Mouse (Mus musculus): ENCODE measurements around the gene Cnot8. TPM values are rescaled to one million over a fixed set of nuclear protein-coding genes. Genes with fewer than 3 reads are reported as not detected.
"Not testable (repeated sequence)": the region's sequence is repeated elsewhere in the genome, so short reads cannot be mapped to it uniquely, and the experiment has no call there.

The Cnot8 gene
- total RNA-seq (2014; rRNA removed) (80.0 and 95.9 TPM in 2 replicates), polyA plus RNA-seq (2015; fragmentation: Nextera tagmentation; extraction: Ambion mirVana) (88.7 and 89.2 TPM in 2 replicates)

GRCm38 (mm10) chr11:58103697-58104306 lies at the start of gene Cnot8:
TSS of gene Cnot8 (plus strand) at chr11:58104153.
- Histone ChIP-seq H3K4me1 (ENCODE audit: insufficient read depth, low read length) (peaks cover 9% of the 10 kb centered on the region; the same call in 1 of the 2 replicates), H3K9ac (replicated peaks; ENCODE audit: low read length, poor library complexity, severe bottlenecking) (peak within 1 kb of the TSS; percentile 91), H3K27ac (ENCODE audit: low read depth, low read length) (peak within 1 kb of the TSS; percentile 85), H3K27me3 (ENCODE audit: insufficient read depth, low read length) (peaks cover 3% of the 10 kb centered on the region; the same call in 1 of the 2 replicates), H3K4me2 (ENCODE audit: low read depth, low read length, poor library complexity, severe bottlenecking) (peak within 1 kb of the TSS; percentile 80), H3K36me3 (ENCODE audit: insufficient read depth, low read length) (no peaks in the 10 kb centered on the region), H3K4me3 (ENCODE audit: low read depth, low read length) (peak within 1 kb of the TSS; percentile 96), H3K9me3 (ENCODE audit: low read length) (no peaks in the 10 kb centered on the region)
- under 1% methylated on average over 55 of the region's 55 CpGs for WGBS
- DNase-seq (ENCODE audit: low spot score) (peak; percentile 99), ATAC-seq (ENCODE audit: low FRiP score) (peak; percentile 97)
- no peak for TF ChIP-seq CTCF (IDR thresholded peaks at IDR 0.05)

GRCm38 (mm10) chr11:58057455-58057854 lies 46.5 kb upstream of the Cnot8 start:
- H3K9me3 ChIP-seq (ENCODE audit: low read length): no peaks in the 10 kb centered on the region
- H3K36me3 ChIP-seq (ENCODE audit: insufficient read depth, low read length): peaks cover 54% of the 10 kb centered on the region
- no peaks in the 10 kb centered on the region for H3K27me3 ChIP-seq (ENCODE audit: insufficient read depth, low read length)
- DNase-seq (ENCODE audit: low spot score): peak; percentile 70
- H3K4me2 ChIP-seq (ENCODE audit: low read depth, low read length, poor library complexity, severe bottlenecking): no peak overlapping the region
- no peak overlapping the region for H3K9ac ChIP-seq (replicated peaks; ENCODE audit: low read length, poor library complexity, severe bottlenecking)
- 35% methylated on average over 6 of the region's 6 CpGs for WGBS
- no peak for ATAC-seq (ENCODE audit: low FRiP score)
- TF ChIP-seq CTCF (IDR thresholded peaks at IDR 0.05): peak; percentile 89
- H3K4me3 ChIP-seq (ENCODE audit: low read depth, low read length): no peak overlapping the region
- H3K4me1 ChIP-seq (ENCODE audit: insufficient read depth, low read length): no peaks in the 10 kb centered on the region
- no peak overlapping the region for H3K27ac ChIP-seq (ENCODE audit: low read depth, low read length)

GRCm38 (mm10) chr11:58059752-58060151 lies 44.2 kb upstream of the Cnot8 start:
- not testable (repeated sequence) for H3K4me1 ChIP-seq (ENCODE audit: insufficient read depth, low read length); H3K4me3 ChIP-seq (ENCODE audit: low read depth, low read length); H3K27me3 ChIP-seq (ENCODE audit: insufficient read depth, low read length); H3K9me3 ChIP-seq (ENCODE audit: low read length); ATAC-seq (ENCODE audit: low FRiP score); H3K9ac ChIP-seq (replicated peaks; ENCODE audit: low read length, poor library complexity, severe bottlenecking); DNase-seq (ENCODE audit: low spot score); H3K27ac ChIP-seq (ENCODE audit: low read depth, low read length); H3K4me2 ChIP-seq (ENCODE audit: low read depth, low read length, poor library complexity, severe bottlenecking)
- 95% methylated on average over 7 of the region's 7 CpGs for WGBS
- H3K36me3 ChIP-seq (ENCODE audit: insufficient read depth, low read length): peaks cover 36% of the 10 kb centered on the region

GRCm38 (mm10) chr11:58061218-58061617 lies 42.7 kb upstream of the Cnot8 start:
- not testable (repeated sequence) for H3K9ac ChIP-seq (replicated peaks; ENCODE audit: low read length, poor library complexity, severe bottlenecking); DNase-seq (ENCODE audit: low spot score); H3K27me3 ChIP-seq (ENCODE audit: insufficient read depth, low read length); ATAC-seq (ENCODE audit: low FRiP score); H3K9me3 ChIP-seq (ENCODE audit: low read length); H3K4me2 ChIP-seq (ENCODE audit: low read depth, low read length, poor library complexity, severe bottlenecking); H3K4me3 ChIP-seq (ENCODE audit: low read depth, low read length); H3K27ac ChIP-seq (ENCODE audit: low read depth, low read length); H3K4me1 ChIP-seq (ENCODE audit: insufficient read depth, low read length)
- WGBS: 97% methylated on average over 3 of the region's 4 CpGs
- peaks cover 33% of the 10 kb centered on the region for H3K36me3 ChIP-seq (ENCODE audit: insufficient read depth, low read length)

GRCm38 (mm10) chr11:58062586-58062985 lies 41.4 kb upstream of the Cnot8 start:
- no peaks in the 10 kb centered on the region for H3K27me3 ChIP-seq (ENCODE audit: insufficient read depth, low read length)
- no peaks in the 10 kb centered on the region for H3K4me1 ChIP-seq (ENCODE audit: insufficient read depth, low read length)
- no peak overlapping the region for H3K4me3 ChIP-seq (ENCODE audit: low read depth, low read length)
- no peak for DNase-seq (ENCODE audit: low spot score)
- H3K4me2 ChIP-seq (ENCODE audit: low read depth, low read length, poor library complexity, severe bottlenecking): no peak overlapping the region
- no peak for ATAC-seq (ENCODE audit: low FRiP score)
- H3K9me3 ChIP-seq (ENCODE audit: low read length): no peaks in the 10 kb centered on the region
- no peak overlapping the region for H3K27ac ChIP-seq (ENCODE audit: low read depth, low read length)
- WGBS: 90% methylated on average over 4 of the region's 4 CpGs
- no peak overlapping the region for H3K9ac ChIP-seq (replicated peaks; ENCODE audit: low read length, poor library complexity, severe bottlenecking)
- TF ChIP-seq CTCF (IDR thresholded peaks at IDR 0.05): no peak
- peaks cover 25% of the 10 kb centered on the region for H3K36me3 ChIP-seq (ENCODE audit: insufficient read depth, low read length)

GRCm38 (mm10) chr11:58065025-58065424 lies 38.9 kb upstream of the Cnot8 start:
- TF ChIP-seq CTCF (IDR thresholded peaks at IDR 0.05): no peak
- ATAC-seq (ENCODE audit: low FRiP score) (no peak), DNase-seq (ENCODE audit: low spot score) (no peak)
- 87% methylated on average over 4 of the region's 4 CpGs for WGBS
- H3K9ac ChIP-seq (replicated peaks; ENCODE audit: low read length, poor library complexity, severe bottlenecking): no peak overlapping the region
- H3K4me3 ChIP-seq (ENCODE audit: low read depth, low read length): no peak overlapping the region
- H3K27me3 ChIP-seq (ENCODE audit: insufficient read depth, low read length): no peaks in the 10 kb centered on the region
- H3K4me2 ChIP-seq (ENCODE audit: low read depth, low read length, poor library complexity, severe bottlenecking): no peak overlapping the region
- no peaks in the 10 kb centered on the region for H3K9me3 ChIP-seq (ENCODE audit: low read length)
- H3K27ac ChIP-seq (ENCODE audit: low read depth, low read length): no peak overlapping the region
- peaks cover 12% of the 10 kb centered on the region for H3K36me3 ChIP-seq (ENCODE audit: insufficient read depth, low read length)
- H3K4me1 ChIP-seq (ENCODE audit: insufficient read depth, low read length): no peaks in the 10 kb centered on the region

Data from midbrain, postnatal 0 days (tissue).